Mouse (Mus musculus) E14TG2a.4 (cell line): ENCODE results near the gene Gm11032.

Experiments used
- CTCF ChIP-seq: conservative IDR thresholded peaks from 2 replicates; pipeline ENCODE4 v1.5.1; 2014; ENCODE audit warnings: low read length
- NANOG ChIP-seq: IDR thresholded peaks from 2 replicates; pipeline ENCODE4 v1.6.1; 2014; ENCODE audit warnings: borderline replicate concordance, low read length, mixed read lengths

DNA sequence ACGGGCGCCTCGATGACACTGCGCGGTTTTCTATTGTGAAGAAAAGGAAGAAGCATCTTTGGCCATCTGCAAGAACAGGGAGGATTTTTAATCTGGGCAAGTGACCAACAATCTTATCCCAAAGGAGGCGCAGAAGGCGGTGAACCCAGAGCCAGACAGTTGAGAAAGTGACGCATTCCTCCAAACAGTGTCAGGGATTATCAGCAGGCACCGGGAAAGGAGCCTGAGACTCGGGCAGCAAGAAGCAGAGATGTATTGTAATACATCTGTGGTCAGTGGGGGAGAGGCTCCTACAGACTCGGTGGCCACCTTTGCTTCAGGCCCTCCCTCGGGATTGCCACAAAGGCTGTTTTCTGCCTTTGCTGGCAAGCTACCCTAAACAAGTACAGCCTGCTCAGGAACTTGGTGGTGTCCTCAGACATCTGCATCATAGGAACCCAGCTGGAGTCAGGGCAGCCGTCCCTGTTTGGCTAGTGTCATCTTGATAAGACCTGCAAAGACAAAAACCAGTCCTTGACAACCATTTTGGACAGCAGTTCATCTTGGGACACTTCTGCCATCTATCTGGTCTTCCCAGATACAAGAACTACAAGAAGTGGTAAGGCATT lies 738 bp downstream of the Gm11032 start:
- TF ChIP-seq CTCF (no peak), NANOG (no peak)
